Mouse (Mus musculus): ENCODE results near the gene Sec14l1. TPM values are rescaled to one million over a fixed set of nuclear protein-coding genes. Genes with fewer than 3 reads are reported as not detected.

Gene Sec14l1
- polyA plus RNA-seq, 1 experiment from 2014 or later = 42.1 TPM

GRCm38 (mm10) chr11:117176304-117176703 lies 61.3 kb downstream of the Sec14l1 start:
- no peak for ATAC-seq (replicated peaks; ENCODE audit: insufficient number of reproducible peaks, insufficient read depth, low FRiP score, low read depth)
- Histone ChIP-seq H3K36me3 (no peaks in the 10 kb centered on the region), H3K9me3 (replicated peaks) (no peaks in the 10 kb centered on the region), H3K27me3 (no peaks in the 10 kb centered on the region), H3K27ac (no peak overlapping the region), H3K9ac (no peak overlapping the region), H3K4me1 (replicated peaks) (peaks cover 18% of the 10 kb centered on the region), H3K4me2 (no peak overlapping the region), H3K4me3 (no peak overlapping the region)
- WGBS = 44% methylated on average over 5 of the region's 5 CpGs

GRCm38 (mm10) chr11:117176900-117177299 lies 61.9 kb downstream of the Sec14l1 start:
- Histone ChIP-seq H3K9ac (no peak overlapping the region), H3K4me1 (replicated peaks) (peaks cover 18% of the 10 kb centered on the region), H3K4me3 (no peak overlapping the region), H3K27ac (no peak overlapping the region), H3K36me3 (no peaks in the 10 kb centered on the region), H3K9me3 (replicated peaks) (no peaks in the 10 kb centered on the region; the same call in 1 of the 2 replicates), H3K27me3 (no peaks in the 10 kb centered on the region), H3K4me2 (no peak overlapping the region)
- 77% methylated on average over 5 of the region's 5 CpGs for WGBS
- ATAC-seq (replicated peaks; ENCODE audit: insufficient number of reproducible peaks, insufficient read depth, low FRiP score, low read depth) = no peak

GRCm38 (mm10) chr11:117177303-117177979 lies 62.5 kb downstream of the Sec14l1 start:
- ATAC-seq (replicated peaks; ENCODE audit: insufficient number of reproducible peaks, insufficient read depth, low FRiP score, low read depth) = peak; percentile 76; the same call in 1 of the 2 replicates
- Histone ChIP-seq H3K27me3 (no peaks in the 10 kb centered on the region), H3K27ac (no peak overlapping the region), H3K9ac (no peak overlapping the region), H3K4me3 (no peak overlapping the region), H3K4me2 (no peak overlapping the region), H3K4me1 (replicated peaks) (peaks cover 18% of the 10 kb centered on the region), H3K36me3 (no peaks in the 10 kb centered on the region; the same call in 1 of the 2 replicates), H3K9me3 (replicated peaks) (no peaks in the 10 kb centered on the region; the same call in 1 of the 2 replicates)
- 48% methylated on average over 8 of the region's 11 CpGs for WGBS

GRCm38 (mm10) chr11:117179902-117180301 lies 64.9 kb downstream of the Sec14l1 start:
- Histone ChIP-seq H3K27ac (no peak overlapping the region), H3K36me3 (no peaks in the 10 kb centered on the region; the same call in 1 of the 2 replicates), H3K4me1 (replicated peaks) (peaks cover 10% of the 10 kb centered on the region), H3K9me3 (replicated peaks) (no peaks in the 10 kb centered on the region; the same call in 1 of the 2 replicates), H3K27me3 (no peaks in the 10 kb centered on the region), H3K4me2 (no peak overlapping the region), H3K4me3 (no peak overlapping the region), H3K9ac (no peak overlapping the region)
- WGBS = 79% methylated on average over 5 of the region's 5 CpGs
- ATAC-seq (replicated peaks; ENCODE audit: insufficient number of reproducible peaks, insufficient read depth, low FRiP score, low read depth) = no peak

- Histone ChIP-seq H3K4me3 (no peak overlapping the region), H3K27ac (no peak overlapping the region), H3K9me3 (replicated peaks) (no peaks in the 10 kb centered on the region; the same call in 1 of the 2 replicates), H3K9ac (no peak overlapping the region), H3K4me1 (replicated peaks) (no peaks in the 10 kb centered on the region), H3K27me3 (no peaks in the 10 kb centered on the region), H3K36me3 (no peaks in the 10 kb centered on the region; the same call in 1 of the 2 replicates), H3K4me2 (no peak overlapping the region)
- 85% methylated on average over 3 of the region's 3 CpGs for WGBS
- no peak for ATAC-seq (replicated peaks; ENCODE audit: insufficient number of reproducible peaks, insufficient read depth, low FRiP score, low read depth)
These were observed 67.8 kb downstream of the Sec14l1 start for GRCm38 (mm10) chr11:117182808-117183207.

GRCm38 (mm10) chr11:117183299-117183698 lies 68.3 kb downstream of the Sec14l1 start:
- H3K4me2 ChIP-seq = no peak overlapping the region
- no peak for ATAC-seq (replicated peaks; ENCODE audit: insufficient number of reproducible peaks, insufficient read depth, low FRiP score, low read depth)
- no peaks in the 10 kb centered on the region for H3K27me3 ChIP-seq
- WGBS = 52% methylated on average over 3 of the region's 3 CpGs
- no peaks in the 10 kb centered on the region; the same call in 1 of the 2 replicates for H3K9me3 ChIP-seq (replicated peaks)
- H3K27ac ChIP-seq = no peak overlapping the region
- no peak overlapping the region for H3K9ac ChIP-seq
- no peak overlapping the region for H3K4me3 ChIP-seq
- H3K36me3 ChIP-seq = no peaks in the 10 kb centered on the region; the same call in 1 of the 2 replicates
- no peaks in the 10 kb centered on the region for H3K4me1 ChIP-seq (replicated peaks)

GRCm38 (mm10) chr11:117183841-117184240 lies 68.9 kb downstream of the Sec14l1 start:
- ATAC-seq (replicated peaks; ENCODE audit: insufficient number of reproducible peaks, insufficient read depth, low FRiP score, low read depth) = no peak

GRCm38 (mm10) chr11:117185076-117185933 lies 70.3 kb downstream of the Sec14l1 start:
- no peak overlapping the region for H3K27ac ChIP-seq
- H3K4me3 ChIP-seq = no peak overlapping the region
- H3K4me2 ChIP-seq = no peak overlapping the region
- no peaks in the 10 kb centered on the region for H3K4me1 ChIP-seq (replicated peaks)
- 63% methylated on average over 21 of the region's 21 CpGs for WGBS
- H3K9me3 ChIP-seq (replicated peaks) = no peaks in the 10 kb centered on the region; the same call in 1 of the 2 replicates
- no peak for ATAC-seq (replicated peaks; ENCODE audit: insufficient number of reproducible peaks, insufficient read depth, low FRiP score, low read depth)
- no peak overlapping the region for H3K9ac ChIP-seq
- H3K36me3 ChIP-seq = no peaks in the 10 kb centered on the region; the same call in 1 of the 2 replicates
- no peaks in the 10 kb centered on the region for H3K27me3 ChIP-seq

More at GRCm38 (mm10) chr11:117183841-117184240, 68.9 kb downstream of the Sec14l1 start:
- Histone ChIP-seq H3K4me2 (no peak overlapping the region), H3K27ac (no peak overlapping the region), H3K4me3 (no peak overlapping the region), H3K9me3 (replicated peaks) (no peaks in the 10 kb centered on the region; the same call in 1 of the 2 replicates), H3K27me3 (no peaks in the 10 kb centered on the region), H3K9ac (no peak overlapping the region), H3K36me3 (no peaks in the 10 kb centered on the region; the same call in 1 of the 2 replicates), H3K4me1 (replicated peaks) (no peaks in the 10 kb centered on the region)
- 77% methylated on average over 5 of the region's 5 CpGs for WGBS

GRCm38 (mm10) chr11:117191524-117191923 lies 76.6 kb downstream of the Sec14l1 start:
- H3K4me3 ChIP-seq = no peak overlapping the region
- H3K9me3 ChIP-seq (replicated peaks) = no peaks in the 10 kb centered on the region
- no peaks in the 10 kb centered on the region for H3K27me3 ChIP-seq
- H3K4me2 ChIP-seq = no peak overlapping the region
- ATAC-seq (replicated peaks; ENCODE audit: insufficient number of reproducible peaks, insufficient read depth, low FRiP score, low read depth) = no peak
- H3K9ac ChIP-seq = no peak overlapping the region
- 0 out of 2 replicates have a peak, but pooled peaks cover 2% of the 10 kb centered on the region for H3K4me1 ChIP-seq (replicated peaks)
- WGBS = 57% methylated on average over 5 of the region's 5 CpGs
- H3K27ac ChIP-seq = no peak overlapping the region
- no peaks in the 10 kb centered on the region for H3K36me3 ChIP-seq

GRCm38 (mm10) chr11:117194475-117194937 lies 79.5 kb downstream of the Sec14l1 start:
- H3K27ac ChIP-seq = no peak overlapping the region
- no peak overlapping the region for H3K4me3 ChIP-seq
- peaks cover 9% of the 10 kb centered on the region for H3K4me1 ChIP-seq (replicated peaks)
- ATAC-seq (replicated peaks; ENCODE audit: insufficient number of reproducible peaks, insufficient read depth, low FRiP score, low read depth) = no peak
- no peak overlapping the region for H3K9ac ChIP-seq
- H3K36me3 ChIP-seq = no peaks in the 10 kb centered on the region
- H3K27me3 ChIP-seq = peaks cover 22% of the 10 kb centered on the region
- H3K4me2 ChIP-seq = no peak overlapping the region
- H3K9me3 ChIP-seq (replicated peaks) = no peaks in the 10 kb centered on the region
- WGBS = 54% methylated on average over 11 of the region's 11 CpGs

- no peak overlapping the region for H3K9ac ChIP-seq
- no peak overlapping the region for H3K27ac ChIP-seq
- peaks cover 30% of the 10 kb centered on the region for H3K27me3 ChIP-seq
- no peak overlapping the region for H3K4me3 ChIP-seq
- ATAC-seq (replicated peaks; ENCODE audit: insufficient number of reproducible peaks, insufficient read depth, low FRiP score, low read depth) = no peak
- 86% methylated on average over 6 of the region's 6 CpGs for WGBS
- no peaks in the 10 kb centered on the region for H3K9me3 ChIP-seq (replicated peaks)
- H3K36me3 ChIP-seq = no peaks in the 10 kb centered on the region
- peaks cover 20% of the 10 kb centered on the region for H3K4me1 ChIP-seq (replicated peaks)
- H3K4me2 ChIP-seq = no peak overlapping the region
These were observed 80.6 kb downstream of the Sec14l1 start for GRCm38 (mm10) chr11:117195616-117196015.
